Mouse (Mus musculus) forebrain, embryonic 14.5 days (tissue): ENCODE results near the gene Tgoln1. TPM values are rescaled to one million over a fixed set of nuclear protein-coding genes. Genes with fewer than 3 reads are reported as not detected.

Experiments used
- ATAC-seq: fragments of 200-750 bp; cut with Nextera tagmentation; 2 replicates; pipeline ENCODE4 v1.8.0; 2017; ENCODE audit warnings: mild to moderate bottlenecking, moderate library complexity
- DNase-seq: peaks from one replicate; pipeline ENCODE4 v3.0.0-alpha.2; 2015; ENCODE audit warnings: low spot score
- H3K27ac ChIP-seq: fragments of 300-500 bp; sonication (generic); 2 replicates; pipeline ENCODE4 v1.5.1; 2014; ENCODE audit warnings: low read depth, mild to moderate bottlenecking, control low read depth, low read length, moderate library complexity
- H3K27me3 ChIP-seq: fragments of 300-500 bp; sonication (generic); replicated peaks from 2 replicates; pipeline ENCODE4 v1.6.1; 2014; ENCODE audit warnings: low read length, control low read depth, mixed read lengths; ENCODE audit not compliant: control insufficient read depth, insufficient read depth
- H3K36me3 ChIP-seq: fragments of 300-500 bp; sonication (generic); 2 replicates; pipeline ENCODE4 v1.6.1; 2014; ENCODE audit warnings: low read length, control low read depth; ENCODE audit not compliant: control insufficient read depth, insufficient read depth
- H3K4me1 ChIP-seq: fragments of 300-500 bp; sonication (generic); 2 replicates; pipeline ENCODE4 v1.6.1; 2014; ENCODE audit warnings: antibody characterized with exemption, low read length, control low read depth; ENCODE audit not compliant: control insufficient read depth, insufficient read depth
- H3K4me2 ChIP-seq: fragments of 300-500 bp; sonication (generic); 2 replicates; pipeline ENCODE4 v1.6.1; 2014; ENCODE audit warnings: mild to moderate bottlenecking, control low read depth, low read length
- H3K4me3 ChIP-seq: fragments of 300-500 bp; sonication (generic); 2 replicates; pipeline ENCODE4 v1.5.1; 2014; ENCODE audit warnings: low read depth, low read length, control low read depth
- H3K9ac ChIP-seq: fragments of 300-500 bp; sonication (generic); 2 replicates; pipeline ENCODE4 v1.6.1; 2014; ENCODE audit warnings: mild to moderate bottlenecking, low read length, control low read depth, moderate library complexity
- H3K9me3 ChIP-seq: fragments of 300-500 bp; sonication (generic); replicated peaks from 2 replicates; pipeline ENCODE4 v1.6.1; 2016; ENCODE audit warnings: low read length, control low read depth, mixed read lengths; ENCODE audit not compliant: control insufficient read depth
- WGBS: fragments of 180-500 bp; shearing (Covaris S2); extraction: QIAGEN DNeasy Blood & Tissue Kit; methylation state at CpG from one replicate; pipeline ENCODE4 v1.1.7; 2014; 5-methylcytosine and 5-hydroxymethylcytosine counted together
- polyA plus RNA-seq: library from polyadenylated mRNA; unstranded; fragments of >200 nt; fragmentation: Nextera tagmentation; extraction: Ambion mirVana; gene quantifications from 2 replicates; pipeline ENCODE4 v1.2.1, GENCODE M21; 2014

The Tgoln1 gene
- polyA plus RNA-seq, 1 experiment from 2014 or later: 34.0 TPM

DNA sequence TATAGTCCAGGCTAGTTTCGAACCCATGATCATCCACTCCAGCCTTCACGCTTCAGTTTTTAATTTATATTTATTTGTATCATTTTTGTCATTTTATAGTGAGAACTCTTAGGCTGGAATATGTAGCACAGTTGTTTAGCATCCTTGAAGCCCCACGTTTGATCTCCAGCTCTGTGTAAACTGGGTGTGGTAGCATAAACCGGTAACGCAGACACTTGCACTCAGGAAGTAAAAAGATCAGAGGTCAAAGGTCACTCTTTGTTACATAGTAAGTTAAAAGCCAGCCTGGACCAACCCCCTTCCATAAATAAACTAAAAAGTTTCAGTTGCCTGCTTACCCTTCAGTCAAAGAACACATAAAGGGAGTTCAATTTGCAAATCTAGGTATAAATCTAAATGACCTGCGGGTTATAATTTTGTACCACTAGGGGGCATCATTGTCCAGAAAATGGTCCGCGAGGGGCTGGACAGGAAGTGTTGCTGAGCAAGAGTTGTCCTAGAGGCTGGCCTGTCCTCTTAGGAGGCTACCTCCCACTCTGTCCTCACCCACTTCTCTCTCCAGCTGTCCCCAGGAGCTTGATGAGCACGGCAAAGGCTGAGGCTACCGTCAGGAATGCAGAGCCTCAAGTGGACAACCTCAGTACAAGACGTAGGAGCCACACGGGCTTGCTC, 19.1 kb upstream of the Tgoln1 start:
- Histone ChIP-seq H3K4me3 (no peak overlapping the region), H3K9ac (no peak overlapping the region), H3K36me3 (no peaks in the 10 kb centered on the region), H3K4me2 (no peak overlapping the region), H3K27ac (no peak overlapping the region), H3K4me1 (no peaks in the 10 kb centered on the region), H3K9me3 (no peaks in the 10 kb centered on the region), H3K27me3 (no peaks in the 10 kb centered on the region)
- peak; percentile 65 for ATAC-seq
- WGBS: 52% methylated on average over 12 of the region's 12 CpGs
- peak; percentile 81 for DNase-seq

DNA sequence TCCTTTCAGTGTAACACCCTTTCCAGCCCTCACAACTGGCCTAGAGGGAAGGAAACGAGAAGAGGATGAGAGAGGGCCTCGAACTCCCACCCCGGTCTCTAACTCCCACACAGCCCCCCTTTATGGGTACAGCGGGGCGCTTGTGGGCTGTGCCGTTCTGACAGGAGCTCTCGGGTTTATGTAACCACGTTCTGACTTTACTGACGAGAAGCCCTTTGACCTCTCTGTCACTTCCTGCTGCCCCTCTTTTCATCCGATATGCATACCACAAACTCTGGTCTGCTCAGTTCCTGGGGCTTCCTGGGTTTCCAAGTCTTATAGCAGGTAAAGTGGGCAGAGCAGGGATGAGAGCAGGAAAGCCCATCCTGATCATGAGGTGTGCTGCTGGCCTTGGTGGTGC, 17.5 kb upstream of the Tgoln1 start:
- Histone ChIP-seq H3K27me3 (no peaks in the 10 kb centered on the region), H3K4me1 (no peaks in the 10 kb centered on the region), H3K4me2 (no peak overlapping the region), H3K9ac (no peak overlapping the region), H3K27ac (no peak overlapping the region), H3K9me3 (no peaks in the 10 kb centered on the region), H3K4me3 (no peak overlapping the region), H3K36me3 (peaks cover 10% of the 10 kb centered on the region; the same call in 1 of the 2 replicates)
- no peak for ATAC-seq
- DNase-seq: no peak
- 86% methylated on average over 10 of the region's 10 CpGs for WGBS

DNA sequence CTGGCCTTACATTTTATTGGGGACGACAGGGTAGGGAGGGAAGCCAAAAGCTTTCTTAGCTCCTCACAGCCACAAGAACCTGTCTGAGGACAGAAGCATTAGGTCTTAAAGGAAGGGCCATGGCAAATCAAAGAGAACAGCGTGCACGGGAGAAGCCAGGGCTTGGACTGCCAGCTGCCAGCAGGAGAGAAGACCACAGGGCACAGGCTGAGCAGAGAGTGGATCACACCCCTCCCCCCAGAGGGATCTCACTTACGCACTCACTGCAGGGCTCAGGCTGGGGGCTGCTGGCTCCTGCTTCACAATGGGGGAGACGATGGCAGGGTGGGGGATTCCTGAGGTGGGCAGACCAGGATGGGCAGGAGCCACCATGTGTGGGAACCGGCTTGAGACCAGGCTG, 14.9 kb upstream of the Tgoln1 start:
- H3K9me3 ChIP-seq: no peaks in the 10 kb centered on the region
- H3K4me3 ChIP-seq: no peak overlapping the region
- peaks cover 10% of the 10 kb centered on the region; the same call in 1 of the 2 replicates for H3K36me3 ChIP-seq
- no peak overlapping the region for H3K9ac ChIP-seq
- H3K4me2 ChIP-seq: no peak overlapping the region
- H3K27me3 ChIP-seq: no peaks in the 10 kb centered on the region
- H3K27ac ChIP-seq: no peak overlapping the region
- ATAC-seq (no peak; the same call in 1 of the 2 replicates), DNase-seq (no peak)
- no peaks in the 10 kb centered on the region for H3K4me1 ChIP-seq
- 79% methylated on average over 6 of the region's 6 CpGs for WGBS

DNA sequence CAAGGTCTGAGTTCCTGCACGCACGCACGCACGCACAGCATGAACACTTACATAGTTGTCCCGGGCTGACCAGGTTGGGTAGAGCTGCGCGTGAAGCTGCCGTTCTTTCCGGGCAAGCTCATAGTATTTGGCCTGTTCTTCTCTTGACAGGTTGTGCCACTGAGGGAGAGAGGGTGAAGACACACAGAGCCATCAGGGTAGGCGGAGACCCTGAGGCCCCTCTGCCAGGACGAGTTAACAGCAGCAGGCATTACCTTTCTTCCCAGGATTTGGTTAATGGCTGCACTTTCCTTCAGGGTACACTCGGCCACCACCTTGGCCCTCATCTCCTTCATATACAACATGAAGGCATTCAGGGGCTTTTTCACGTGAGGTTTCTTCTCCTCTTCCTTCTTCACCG, 14.2 kb upstream of the Tgoln1 start:
- H3K36me3 ChIP-seq: peaks cover 10% of the 10 kb centered on the region; the same call in 1 of the 2 replicates
- no peaks in the 10 kb centered on the region for H3K27me3 ChIP-seq
- H3K9me3 ChIP-seq: no peaks in the 10 kb centered on the region
- no peaks in the 10 kb centered on the region for H3K4me1 ChIP-seq
- ATAC-seq (no peak), DNase-seq (no peak)
- H3K9ac ChIP-seq: no peak overlapping the region
- no peak overlapping the region for H3K4me3 ChIP-seq
- H3K4me2 ChIP-seq: no peak overlapping the region
- H3K27ac ChIP-seq: no peak overlapping the region
- WGBS: 92% methylated on average over 14 of the region's 14 CpGs

DNA sequence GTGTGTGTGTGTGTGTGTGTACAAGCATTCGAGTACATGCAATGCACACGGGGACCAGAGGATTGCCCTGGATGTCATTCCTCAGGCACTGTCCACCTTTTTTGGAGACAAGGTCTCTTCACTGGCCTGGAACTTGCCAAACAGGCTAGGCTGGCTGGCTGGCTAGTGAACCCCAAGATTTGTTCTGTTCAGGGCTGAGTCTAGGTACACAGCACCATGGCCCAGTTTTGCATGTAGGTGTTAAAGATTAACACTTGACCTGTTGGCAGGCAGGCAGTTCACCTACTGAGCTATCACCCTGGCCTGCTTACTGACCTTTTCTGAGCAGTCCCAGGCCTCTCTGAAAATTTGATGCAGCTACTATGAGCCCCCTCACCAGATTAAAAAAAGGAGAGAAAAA, 13.6 kb upstream of the Tgoln1 start:
- DNase-seq: no peak
- H3K9ac ChIP-seq: no peak overlapping the region
- no peaks in the 10 kb centered on the region for H3K4me1 ChIP-seq
- no peak for ATAC-seq
- no peak overlapping the region for H3K4me2 ChIP-seq
- 97% methylated on average over 2 of the region's 2 CpGs for WGBS
- H3K27me3 ChIP-seq: no peaks in the 10 kb centered on the region
- H3K27ac ChIP-seq: no peak overlapping the region
- H3K4me3 ChIP-seq: no peak overlapping the region
- H3K9me3 ChIP-seq: no peaks in the 10 kb centered on the region
- H3K36me3 ChIP-seq: peaks cover 10% of the 10 kb centered on the region; the same call in 1 of the 2 replicates

DNA sequence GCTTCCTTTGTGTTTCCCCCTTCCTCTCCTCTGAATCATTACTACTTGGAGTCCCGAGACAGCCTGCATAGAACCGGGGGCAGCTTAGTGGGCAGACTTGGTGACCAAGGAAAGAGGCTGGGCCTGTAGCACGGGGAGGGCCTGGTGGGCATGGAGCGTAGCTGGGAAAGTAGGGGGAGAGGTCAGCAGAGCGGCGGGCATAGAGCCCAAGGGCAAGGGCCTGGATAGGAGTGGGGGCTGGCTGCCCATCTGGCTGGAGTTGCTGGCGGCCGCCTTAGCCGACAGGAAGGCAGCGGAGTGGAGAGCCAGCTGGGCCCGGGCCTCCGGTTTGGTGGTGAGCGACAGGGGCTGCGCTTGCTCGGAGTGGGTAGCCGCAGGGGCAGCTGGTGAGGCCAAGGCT, 10.5 kb upstream of the Tgoln1 start:
- DNase-seq (no peak), ATAC-seq (no peak)
- Histone ChIP-seq H3K36me3 (peaks cover 10% of the 10 kb centered on the region; the same call in 1 of the 2 replicates), H3K4me2 (no peak overlapping the region), H3K9ac (no peak overlapping the region), H3K4me3 (no peak overlapping the region), H3K27me3 (no peaks in the 10 kb centered on the region), H3K27ac (no peak overlapping the region), H3K9me3 (no peaks in the 10 kb centered on the region), H3K4me1 (no peaks in the 10 kb centered on the region)
- 92% methylated on average over 16 of the region's 16 CpGs for WGBS

DNA sequence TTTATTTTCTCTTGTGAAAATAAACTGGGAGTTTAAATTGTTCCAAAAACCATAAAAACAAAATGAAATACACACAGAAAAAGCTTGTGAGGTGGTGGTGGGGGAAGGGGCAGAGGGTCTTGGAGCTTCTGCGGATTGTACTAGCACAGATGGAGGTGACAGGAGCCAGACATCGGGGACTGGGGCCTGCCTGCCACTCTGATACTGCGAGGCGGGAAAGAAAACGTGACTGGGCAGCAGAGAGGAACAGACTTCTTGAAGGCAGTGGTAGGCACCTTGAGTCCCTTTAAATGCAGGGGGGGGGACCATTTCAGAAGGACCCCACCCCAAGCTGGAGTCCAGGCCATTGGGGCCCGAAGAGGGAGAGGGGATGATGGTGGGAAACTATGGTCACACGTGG, 9.6 kb upstream of the Tgoln1 start:
- WGBS: 88% methylated on average over 7 of the region's 7 CpGs
- no peaks in the 10 kb centered on the region for H3K27me3 ChIP-seq
- no peak for ATAC-seq
- DNase-seq: no peak
- no peaks in the 10 kb centered on the region for H3K9me3 ChIP-seq
- H3K27ac ChIP-seq: no peak overlapping the region
- peaks cover 10% of the 10 kb centered on the region; the same call in 1 of the 2 replicates for H3K36me3 ChIP-seq
- H3K4me1 ChIP-seq: no peaks in the 10 kb centered on the region
- no peak overlapping the region for H3K9ac ChIP-seq
- no peak overlapping the region for H3K4me2 ChIP-seq
- H3K4me3 ChIP-seq: no peak overlapping the region

DNA sequence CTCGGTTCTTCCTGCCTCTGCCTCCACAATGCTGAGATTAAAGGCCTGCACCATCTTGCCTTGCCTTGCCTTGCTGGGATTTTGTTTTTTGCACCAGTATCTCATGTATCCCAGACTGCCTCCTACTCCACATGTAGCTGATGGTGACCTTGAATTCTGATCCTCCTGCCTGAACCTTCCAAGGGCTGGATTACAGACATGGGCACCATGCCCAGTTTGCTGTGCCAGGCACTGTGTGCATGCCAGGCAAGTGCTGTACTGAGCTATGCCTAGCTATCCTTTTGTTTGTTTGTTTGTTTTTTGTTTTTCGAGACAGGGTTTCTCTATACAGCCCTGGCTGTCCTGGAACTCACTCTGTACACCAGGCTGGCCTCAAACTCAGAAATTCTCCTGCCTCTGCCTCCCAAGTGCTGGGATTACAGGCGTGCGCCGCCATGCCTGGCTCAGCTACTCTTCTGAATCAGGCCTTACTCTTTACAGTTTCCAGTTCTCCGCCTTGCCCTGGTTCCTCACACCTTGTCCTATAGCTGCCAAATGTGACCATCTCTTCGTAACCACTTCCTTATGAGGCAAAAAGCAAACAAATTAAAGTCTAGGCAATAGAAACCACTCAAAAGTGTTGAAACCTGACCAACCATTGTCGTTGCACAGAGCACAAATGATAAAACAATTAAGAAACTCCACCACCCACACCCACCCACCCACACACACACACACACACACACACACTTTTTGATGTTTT, 7.0 kb upstream of the Tgoln1 start:
- Histone ChIP-seq H3K27me3 (no peaks in the 10 kb centered on the region), H3K9me3 (no peaks in the 10 kb centered on the region), H3K4me3 (no peak overlapping the region), H3K27ac (no peak overlapping the region), H3K4me2 (no peak overlapping the region), H3K9ac (no peak overlapping the region), H3K36me3 (no peaks in the 10 kb centered on the region), H3K4me1 (no peaks in the 10 kb centered on the region)
- ATAC-seq (no peak), DNase-seq (no peak)
- 93% methylated on average over 8 of the region's 8 CpGs for WGBS

DNA sequence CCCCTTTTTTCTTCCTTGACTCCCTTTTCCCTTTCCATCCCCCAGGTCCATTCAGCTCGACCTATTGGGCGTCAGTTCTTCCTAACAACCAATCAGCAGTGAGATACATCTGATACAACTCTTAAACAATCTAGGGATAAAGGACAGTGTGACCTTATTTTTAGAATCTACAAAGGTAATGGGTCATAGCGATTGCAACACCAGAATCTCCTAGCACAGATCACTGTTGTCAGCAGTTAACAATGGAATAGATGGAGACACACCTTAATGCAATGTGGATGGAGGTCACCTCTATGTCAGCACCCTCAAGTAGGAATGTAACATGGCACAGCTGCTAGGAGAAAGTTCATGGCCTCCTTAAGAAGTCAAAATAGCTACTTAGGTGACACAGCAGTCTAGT, 6.1 kb upstream of the Tgoln1 start:
- Histone ChIP-seq H3K36me3 (no peaks in the 10 kb centered on the region), H3K4me1 (no peaks in the 10 kb centered on the region), H3K27ac (no peak overlapping the region), H3K4me3 (no peak overlapping the region), H3K9me3 (no peaks in the 10 kb centered on the region), H3K27me3 (no peaks in the 10 kb centered on the region), H3K9ac (no peak overlapping the region), H3K4me2 (no peak overlapping the region)
- ATAC-seq: no peak
- no peak for DNase-seq
- 49% methylated on average over 3 of the region's 3 CpGs for WGBS
